Mouse (Mus musculus) G1E (cell line): Measurements from ENCODE around the gene Cxcl1.

ENCODE experiments used
- CTCF ChIP-seq: IDR thresholded peaks from 2 replicates; pipeline ENCODE4 v1.5.1; 2012; ENCODE audit warnings: low read depth, low read length, inconsistent platforms, mixed read lengths
- GATA2 ChIP-seq: IDR thresholded peaks from 2 replicates; pipeline ENCODE4 v1.6.1; 2012; ENCODE audit warnings: low read depth, low read length, inconsistent platforms, borderline replicate concordance
- POLR2AphosphoS5 ChIP-seq: IDR thresholded peaks from 2 replicates; pipeline ENCODE4 v1.6.1; 2012; ENCODE audit warnings: low read depth, low read length, inconsistent platforms; ENCODE audit not compliant: insufficient replicate concordance
- TAL1 ChIP-seq: conservative IDR thresholded peaks from 2 replicates; pipeline ENCODE4 v1.6.1; 2012; ENCODE audit warnings: low read depth, low read length, inconsistent platforms, mixed read lengths

- TF ChIP-seq CTCF (no peak), POLR2AphosphoS5 (no peak), TAL1 (no peak), GATA2 (no peak)
Measured at GRCm38 (mm10) chr5:90861876-90862375, 29.1 kb upstream of the Cxcl1 start.
